Mouse (Mus musculus) adrenal gland, adult 10 weeks (tissue): ENCODE data around the gene Susd6. TPM values are rescaled to one million over a fixed set of nuclear protein-coding genes. Genes with fewer than 3 reads are reported as not detected.

Experiments used
- polyA plus RNA-seq: library from polyadenylated mRNA; stranded (reverse); fragments of 350-450 nt; fragmentation: Illumina TruSeq; extraction: RNeasy Lipid Tissue Mini Kit (QIAGEN cat#74804); gene quantifications from one replicate; pipeline ENCODE4 v1.2.3, GENCODE M21; 2014; ENCODE audit warnings: low read depth, low replicate concordance

The Susd6 gene
- 45.4 TPM for polyA plus RNA-seq

GRCm38 (mm10) chr12:80789849-80790694 lies at the start of gene Susd6:
Gene Susd6, plus strand, starts transcription at chr12:80790510.

GRCm38 (mm10) chr12:80760396-80760801 lies 29.9 kb upstream of the Susd6 start, which contains the start of gene Ccdc177:
Gene Ccdc177, minus strand, starts transcription at chr12:80760687.

Other genes starting within 250 kb of the Susd6 start
- gene Slc39a9, start 146.6 kb upstream of the Susd6 start, polyA plus RNA-seq = 65.2 TPM
- gene Erh, start 146.2 kb upstream of the Susd6 start, polyA plus RNA-seq = 30.6 TPM
- gene Plekhd1, start 97.9 kb upstream of the Susd6 start, polyA plus RNA-seq = not detected
- gene Ccdc177, start 29.8 kb upstream of the Susd6 start, polyA plus RNA-seq = not detected
- 304 TPM for gene Srsf5, start 155.0 kb downstream of the Susd6 start, polyA plus RNA-seq
- gene Slc10a1, start 178.2 kb downstream of the Susd6 start, polyA plus RNA-seq = not detected
- gene Smoc1, start 236.3 kb downstream of the Susd6 start, polyA plus RNA-seq = 47.1 TPM